Mouse (Mus musculus) induced T-regulatory cell, adult 2 months (primary cell): ENCODE measurements around the gene Teddm2.

Experiments
- DNase-seq: peaks from one replicate; pipeline ENCODE4 v3.0.0-alpha.2; 2012; ENCODE audit warnings: low read depth

Gene Teddm2

DNA sequence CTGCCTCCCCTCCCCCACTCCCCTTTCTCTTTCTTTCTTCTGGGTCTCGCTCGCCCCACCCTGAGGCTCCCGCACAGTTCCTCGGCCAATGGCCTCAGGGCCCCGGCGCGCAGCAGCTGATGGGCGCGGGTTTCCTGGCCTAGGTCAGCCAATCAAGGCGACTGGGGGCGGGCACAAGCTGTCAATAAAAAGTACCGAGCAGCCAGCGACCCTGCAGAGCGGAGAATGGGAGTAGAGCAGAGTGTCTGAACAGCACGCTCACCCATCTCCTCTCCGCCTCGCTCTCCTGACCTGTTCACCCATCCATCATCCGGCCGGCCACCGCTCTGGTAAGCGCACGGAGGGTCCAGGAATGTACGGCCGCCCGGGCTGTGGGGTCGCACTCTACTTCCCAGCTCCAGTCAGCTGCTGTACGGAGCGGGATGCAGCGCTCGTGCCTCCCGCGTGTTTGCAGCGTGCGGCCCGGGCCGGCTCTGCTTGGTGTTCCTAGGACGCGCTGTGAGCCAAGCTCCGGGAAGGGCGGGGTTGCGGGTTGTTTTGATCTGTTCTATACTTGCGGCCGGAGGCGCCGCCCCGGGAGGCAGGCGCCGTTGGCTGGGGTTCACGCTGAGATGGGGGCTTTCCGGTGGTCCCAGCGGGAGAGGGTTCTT, at the start of gene Teddm2, which contains the start of gene Glul:
Gene Teddm2 (minus strand): TSS at position 498 of the 650 bp plus-strand sequence.
Gene Glul (plus strand): TSS at position 214 of the 650 bp plus-strand sequence.
- peak; percentile 96 for DNase-seq

DNA sequence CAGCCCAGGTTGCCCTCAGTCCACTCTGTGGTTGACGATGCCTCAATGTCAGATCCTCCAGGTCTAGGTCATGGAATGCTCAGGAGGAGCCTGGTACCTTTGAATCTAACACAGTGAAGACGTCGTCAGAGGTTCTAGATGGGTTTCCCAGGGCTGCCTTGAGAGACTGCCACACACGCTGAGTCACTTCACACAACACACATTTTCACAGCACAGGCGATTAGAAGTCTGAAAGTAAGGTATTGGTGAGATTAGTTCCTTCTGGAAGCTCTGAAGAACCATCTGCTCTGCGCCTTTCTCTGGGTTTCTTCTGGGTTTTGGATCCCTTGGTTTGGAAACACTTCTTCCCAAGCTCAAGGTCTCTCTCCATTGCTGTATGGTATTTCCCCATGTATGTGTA, 47.8 kb upstream of the Teddm2 start:
- DNase-seq, result no peak

DNA sequence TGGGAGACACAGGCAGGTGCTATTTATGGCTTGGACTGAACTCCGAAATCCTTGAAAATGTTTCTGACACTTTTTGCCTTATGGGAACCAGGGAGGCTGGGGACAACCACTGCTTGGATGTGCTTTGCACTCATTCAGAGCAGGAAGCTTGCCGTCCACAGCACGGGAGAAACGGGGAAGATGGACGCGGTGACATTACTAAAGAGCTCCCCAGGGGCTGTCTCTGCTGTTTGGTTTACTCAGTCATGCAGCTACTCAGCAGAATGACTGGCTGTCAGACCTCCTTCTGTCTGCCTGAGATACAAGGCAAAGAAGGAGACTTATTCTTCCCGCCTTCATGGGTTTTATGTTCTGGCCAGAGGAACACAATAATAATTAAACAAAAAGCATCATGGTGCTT, 46.9 kb upstream of the Teddm2 start:
- no peak for DNase-seq

DNA sequence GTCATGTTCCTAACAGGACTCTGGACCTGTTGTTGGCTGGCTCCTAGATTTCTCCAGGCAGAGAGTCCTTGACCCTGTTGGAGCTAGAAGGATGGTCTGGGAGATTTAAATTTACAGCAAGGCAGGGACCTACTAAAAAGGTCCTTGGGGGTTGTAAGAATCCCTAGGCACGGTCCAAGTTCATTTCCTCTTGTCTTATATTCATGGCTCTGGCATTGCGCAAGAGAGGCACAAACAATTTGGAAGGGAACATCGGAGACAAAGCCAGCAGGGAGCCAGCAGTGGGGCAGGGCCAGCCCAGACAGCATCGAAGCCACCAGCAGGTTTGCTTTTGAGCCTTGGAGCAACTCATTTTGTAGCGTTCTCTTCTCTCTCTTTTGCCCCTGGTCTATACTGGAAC, 45.2 kb upstream of the Teddm2 start:
- no peak for DNase-seq

DNA sequence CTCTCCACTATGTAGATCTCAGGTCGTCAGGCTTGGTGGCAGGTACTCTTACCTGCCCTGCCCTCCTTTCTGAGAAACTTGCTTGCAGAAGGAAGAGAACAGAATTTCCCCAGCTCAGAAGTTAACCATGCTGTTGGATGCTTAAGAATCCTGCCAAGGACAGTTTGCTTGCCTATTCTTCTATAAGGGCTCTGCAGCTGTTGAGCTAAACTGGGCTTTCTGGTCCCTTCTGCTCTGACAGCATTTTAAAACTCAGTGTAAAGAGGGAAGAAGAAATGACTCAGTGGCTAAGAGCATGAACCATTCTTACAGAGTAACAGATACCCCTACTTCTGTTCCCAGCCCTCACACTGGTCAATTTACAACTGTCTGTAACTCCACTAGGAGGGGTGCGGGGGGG, 41.0 kb upstream of the Teddm2 start:
- DNase-seq, result no peak

DNA sequence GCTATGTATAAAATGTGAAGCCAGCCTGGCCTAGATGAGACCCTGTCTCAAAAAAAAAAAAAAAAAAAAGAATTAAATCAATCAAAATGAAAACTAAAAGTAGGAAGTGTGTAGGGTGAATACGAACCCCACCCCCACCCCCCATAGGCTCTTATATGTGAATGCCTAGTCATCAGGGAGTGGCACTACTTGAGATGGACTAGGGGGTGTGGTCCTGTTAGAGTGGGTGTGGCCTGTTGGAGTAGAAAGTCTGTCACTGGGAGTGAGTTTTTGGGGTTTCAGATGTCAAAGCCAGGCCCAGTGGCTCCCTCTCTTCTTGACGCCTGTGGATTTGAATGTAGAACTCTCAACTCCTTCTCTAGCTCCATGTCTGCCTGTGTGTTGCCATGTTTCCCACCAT, 37.0 kb upstream of the Teddm2 start:
- no peak for DNase-seq

DNA sequence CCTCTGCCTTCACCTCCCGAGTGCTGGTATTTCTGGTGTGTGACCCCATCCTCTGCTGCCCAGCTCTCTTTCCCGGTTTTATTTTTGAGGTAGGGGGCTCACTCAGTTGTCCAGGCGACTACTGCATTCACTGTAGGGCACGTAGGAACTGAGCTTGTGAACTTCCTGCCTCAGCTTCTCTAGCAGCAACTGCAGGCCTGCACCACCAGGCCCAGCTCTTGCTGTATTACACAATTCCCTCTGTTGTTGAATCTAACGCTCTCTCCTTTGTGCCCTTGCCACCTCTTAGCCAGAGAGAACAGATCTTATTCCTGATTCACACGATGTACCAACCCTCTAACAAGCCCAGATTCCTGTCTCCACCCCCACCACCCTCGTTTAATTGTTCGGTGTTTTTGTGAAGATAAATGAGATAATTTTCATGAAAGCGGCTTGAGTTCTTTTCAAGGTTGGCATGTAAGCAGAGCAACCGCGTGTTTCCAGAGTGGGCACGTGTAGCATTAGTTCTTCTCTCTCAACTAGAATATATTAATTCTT, 35.9 kb upstream of the Teddm2 start:
- DNase-seq, result no peak

DNA sequence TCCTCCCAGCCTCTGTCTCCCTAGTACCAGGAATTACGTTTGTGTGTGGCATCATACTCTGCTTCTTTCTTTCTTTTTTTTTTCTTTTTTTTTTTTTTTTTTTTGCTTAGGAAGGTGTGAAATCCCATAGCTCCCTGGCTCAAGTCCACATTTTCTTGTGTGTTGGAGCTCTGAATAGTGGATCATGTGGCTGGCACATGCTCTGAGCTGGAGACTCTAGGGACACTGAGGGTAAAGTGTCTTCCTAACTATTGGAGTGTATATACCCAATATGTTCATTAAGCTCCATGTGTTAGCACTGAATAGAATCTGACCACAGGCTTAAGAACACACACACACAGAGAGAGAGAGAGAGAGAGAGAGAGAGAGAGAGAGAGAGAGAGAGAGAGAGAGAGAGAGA, 33.7 kb upstream of the Teddm2 start:
- DNase-seq, result no peak

DNA sequence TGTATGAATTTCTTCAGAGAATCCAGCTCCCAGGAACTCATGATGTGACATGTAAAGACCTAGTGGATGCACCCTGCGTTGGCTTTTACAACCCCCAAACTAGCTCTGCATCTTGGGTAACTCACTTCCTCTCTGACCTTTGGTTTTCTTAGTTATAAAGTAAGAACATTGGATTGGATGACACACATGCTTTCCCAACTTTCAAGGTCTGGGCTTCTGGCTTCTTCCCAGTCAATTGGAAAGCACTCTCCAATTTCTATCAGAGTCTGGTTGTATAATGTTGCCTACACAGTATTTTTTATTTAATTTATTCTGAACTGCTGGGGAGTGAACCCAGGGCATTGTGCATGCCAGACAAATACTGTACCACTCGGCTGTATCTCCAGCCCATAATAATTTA, 30.4 kb upstream of the Teddm2 start:
- DNase-seq, result no peak

DNA sequence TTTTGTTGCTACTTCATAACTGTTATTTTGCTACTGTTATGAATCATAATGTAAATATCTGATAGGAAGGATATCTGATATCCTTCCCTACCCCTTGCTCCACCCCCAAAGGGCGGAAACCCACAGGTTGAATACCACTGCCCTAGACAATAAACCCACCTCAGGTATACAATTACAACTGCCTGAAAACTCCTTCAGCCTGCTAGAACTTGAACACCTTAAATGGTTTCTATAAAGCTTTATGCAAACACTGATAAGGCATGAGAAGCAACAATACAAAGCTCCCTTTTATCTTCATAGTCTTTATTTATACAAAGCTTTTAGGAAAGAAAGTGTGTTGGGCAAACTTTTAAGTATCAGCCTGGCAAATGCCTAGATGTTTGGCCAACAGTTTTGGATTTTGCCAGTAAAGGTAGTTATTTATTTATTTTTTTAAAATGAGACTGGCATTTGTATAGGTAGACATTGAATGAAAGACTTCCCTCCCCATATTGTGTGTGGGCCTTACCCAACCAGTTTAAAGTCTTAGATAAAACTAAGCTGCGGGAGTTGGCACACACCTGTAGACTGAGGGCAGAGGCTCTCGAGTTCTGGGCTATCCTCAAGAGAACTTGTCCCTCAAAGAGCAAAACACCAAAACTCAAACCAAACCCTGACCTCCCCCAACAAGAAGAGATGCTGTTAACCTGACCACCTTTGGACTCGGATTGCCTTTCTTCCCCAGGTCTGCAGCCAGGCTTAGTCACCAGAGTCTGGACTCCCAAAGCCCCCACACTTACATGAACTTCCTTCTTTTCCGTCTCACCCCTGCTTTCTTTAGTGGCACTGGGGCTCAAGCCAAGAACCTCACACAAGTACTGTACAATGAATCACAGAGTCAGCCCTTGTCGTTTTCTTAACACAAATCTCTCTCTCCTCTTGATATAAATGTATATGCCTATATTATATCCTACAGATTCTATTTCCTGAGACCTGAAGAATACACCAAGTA, 24.7 kb upstream of the Teddm2 start:
- no peak for DNase-seq

DNA sequence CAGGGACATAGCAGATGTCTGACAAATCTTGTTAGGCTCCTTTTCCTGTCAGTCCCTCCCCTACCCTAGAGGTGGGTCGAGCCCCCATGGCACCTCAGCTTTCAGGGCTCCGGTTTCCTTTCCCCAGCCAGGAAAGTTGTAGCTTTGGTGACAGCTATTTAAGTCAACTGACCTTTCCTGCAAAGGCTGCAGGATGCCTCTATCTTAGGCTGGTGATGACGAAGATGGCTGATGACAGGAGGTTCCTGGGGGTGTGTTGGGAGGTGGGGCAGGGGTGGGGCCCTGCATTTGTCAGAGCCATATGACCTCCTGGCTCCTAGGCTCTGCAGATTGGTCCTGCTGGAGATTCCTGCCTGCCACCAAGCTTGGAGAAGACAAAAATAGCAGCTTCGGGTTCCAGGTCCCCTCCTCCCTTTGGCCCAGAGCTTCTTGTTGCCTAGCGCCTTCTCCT, 22.6 kb upstream of the Teddm2 start:
- DNase-seq, result no peak

DNA sequence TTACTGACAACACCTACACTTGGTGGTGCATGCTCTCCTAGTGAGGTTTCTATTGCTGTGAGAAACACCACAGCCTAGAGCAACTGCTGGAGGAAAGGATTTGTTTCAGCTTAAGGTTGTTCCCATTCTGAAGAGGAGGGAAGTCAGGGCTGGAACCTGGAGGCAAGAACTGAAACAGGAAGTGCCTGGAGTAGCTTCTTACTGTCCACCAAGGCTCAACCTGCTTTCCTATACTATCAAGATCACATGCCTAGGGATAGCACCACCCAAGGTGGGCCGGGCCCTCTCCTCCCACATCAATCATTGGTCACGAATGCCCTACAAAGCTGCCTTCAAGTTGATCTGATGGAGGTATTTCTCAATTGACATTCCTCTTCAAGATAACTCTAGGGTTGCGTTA, 21.6 kb upstream of the Teddm2 start:
- DNase-seq, result no peak

DNA sequence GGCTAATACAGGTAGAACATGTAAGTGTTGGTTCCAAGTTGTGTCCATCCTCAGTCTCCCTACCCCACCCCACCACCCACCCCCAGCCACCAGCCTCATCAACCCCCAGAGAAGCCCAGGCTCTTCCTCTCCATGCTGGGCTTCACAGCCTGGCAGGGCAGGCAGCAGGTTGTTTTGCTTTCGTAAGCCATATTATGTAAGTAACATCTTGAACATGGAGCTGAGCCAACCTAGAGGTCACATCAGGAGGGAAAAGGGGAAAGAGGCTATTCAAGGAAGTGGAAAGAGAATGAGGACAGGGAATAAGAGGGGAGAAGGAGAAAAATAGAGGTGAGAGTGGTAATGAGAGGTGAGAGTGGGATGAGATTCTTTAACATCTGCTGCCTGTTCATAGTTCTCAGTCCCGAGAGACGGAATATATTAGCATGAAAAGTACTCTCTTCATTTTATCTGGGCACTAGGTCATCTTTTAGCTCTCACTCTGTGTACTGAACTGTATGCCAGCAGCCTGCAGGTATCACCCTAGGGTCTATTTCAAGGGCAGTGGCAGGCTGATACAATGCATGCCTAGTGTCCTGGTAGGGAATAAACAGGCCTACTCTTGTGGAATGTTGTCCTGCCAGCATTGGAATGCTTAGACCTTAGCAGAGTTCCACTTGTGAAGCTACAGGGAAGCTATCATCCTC, 18.6 kb upstream of the Teddm2 start:
- no peak for DNase-seq

DNA sequence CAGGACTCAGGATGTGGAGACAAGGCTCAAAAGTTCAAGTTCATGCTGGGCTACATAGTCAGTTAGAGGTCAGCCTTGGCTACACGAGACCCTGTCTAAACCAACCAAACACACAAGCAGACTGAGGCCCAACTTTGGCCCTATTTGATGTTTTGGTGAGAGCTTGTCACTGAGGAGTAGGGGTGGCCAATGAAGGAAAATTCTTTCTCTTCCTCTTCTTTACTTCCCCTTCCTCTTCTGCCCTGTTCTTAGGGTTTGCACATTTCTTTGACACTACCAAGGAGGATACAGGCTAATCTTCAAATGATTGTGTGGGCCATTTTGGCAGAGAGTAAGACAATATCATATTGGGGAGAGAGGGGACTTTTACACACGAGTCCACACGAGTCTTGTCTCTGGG, 13.8 kb upstream of the Teddm2 start:
- no peak for DNase-seq

DNA sequence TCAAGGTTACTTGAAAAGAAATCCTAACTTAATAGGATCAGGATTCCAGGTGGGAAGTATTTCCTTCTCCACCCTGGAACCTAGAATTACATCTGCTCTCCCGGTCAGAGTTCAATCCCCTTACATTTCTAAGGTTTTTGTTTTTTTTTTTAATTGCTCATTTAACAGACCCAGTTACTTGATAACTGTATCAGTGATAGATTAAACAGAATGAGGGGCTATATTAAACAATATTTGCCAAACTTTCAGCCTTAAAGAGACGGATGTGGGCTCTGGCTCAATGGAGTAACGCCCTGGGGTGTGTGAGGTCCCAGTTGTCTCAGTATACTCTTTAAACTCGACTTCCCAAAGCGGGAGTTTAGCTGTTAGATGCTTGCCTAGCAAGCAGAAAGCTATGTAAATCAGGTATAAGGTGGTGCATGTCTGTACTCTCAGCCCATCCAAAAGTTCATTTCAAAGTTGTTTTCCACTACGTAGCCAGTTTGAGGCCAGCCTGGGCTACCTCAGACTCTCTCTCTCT, 11.3 kb upstream of the Teddm2 start:
- DNase-seq, result no peak

DNA sequence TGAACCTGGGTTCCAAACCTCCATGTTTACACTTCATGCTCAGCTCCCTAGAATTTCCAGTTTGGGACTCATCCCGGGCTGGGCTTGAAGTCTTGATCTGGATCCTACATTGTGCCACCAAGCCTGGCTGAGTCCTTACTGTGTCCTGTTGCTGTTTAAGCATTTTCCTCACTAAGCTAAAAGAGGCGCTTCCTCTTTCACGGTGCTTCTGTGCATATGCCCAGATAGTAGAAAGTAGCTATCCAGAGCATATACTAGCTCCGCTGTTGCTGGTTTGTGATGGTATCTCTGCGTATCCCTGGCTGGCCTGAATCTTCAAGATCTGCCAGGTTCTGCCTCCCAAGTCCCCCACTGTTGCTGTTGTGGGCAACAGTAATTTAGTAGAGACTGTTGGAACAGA, 10.4 kb upstream of the Teddm2 start:
- no peak for DNase-seq

DNA sequence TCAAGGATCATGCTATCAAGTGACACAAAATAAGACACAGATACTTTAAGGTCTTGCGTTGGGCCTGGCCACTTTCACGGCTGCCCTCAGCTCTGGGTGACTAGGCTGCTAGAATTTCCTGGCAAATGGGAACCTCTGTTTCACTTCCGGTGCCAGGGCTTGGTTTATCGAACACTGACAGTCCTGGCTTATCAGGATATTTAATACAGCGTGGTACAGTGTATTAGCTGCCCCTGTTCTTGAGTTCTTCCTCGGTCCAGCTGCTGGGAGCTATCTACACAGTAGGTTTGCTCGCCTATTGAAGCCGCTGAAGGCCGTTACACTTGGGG, 9.9 kb upstream of the Teddm2 start:
- DNase-seq, result no peak

DNA sequence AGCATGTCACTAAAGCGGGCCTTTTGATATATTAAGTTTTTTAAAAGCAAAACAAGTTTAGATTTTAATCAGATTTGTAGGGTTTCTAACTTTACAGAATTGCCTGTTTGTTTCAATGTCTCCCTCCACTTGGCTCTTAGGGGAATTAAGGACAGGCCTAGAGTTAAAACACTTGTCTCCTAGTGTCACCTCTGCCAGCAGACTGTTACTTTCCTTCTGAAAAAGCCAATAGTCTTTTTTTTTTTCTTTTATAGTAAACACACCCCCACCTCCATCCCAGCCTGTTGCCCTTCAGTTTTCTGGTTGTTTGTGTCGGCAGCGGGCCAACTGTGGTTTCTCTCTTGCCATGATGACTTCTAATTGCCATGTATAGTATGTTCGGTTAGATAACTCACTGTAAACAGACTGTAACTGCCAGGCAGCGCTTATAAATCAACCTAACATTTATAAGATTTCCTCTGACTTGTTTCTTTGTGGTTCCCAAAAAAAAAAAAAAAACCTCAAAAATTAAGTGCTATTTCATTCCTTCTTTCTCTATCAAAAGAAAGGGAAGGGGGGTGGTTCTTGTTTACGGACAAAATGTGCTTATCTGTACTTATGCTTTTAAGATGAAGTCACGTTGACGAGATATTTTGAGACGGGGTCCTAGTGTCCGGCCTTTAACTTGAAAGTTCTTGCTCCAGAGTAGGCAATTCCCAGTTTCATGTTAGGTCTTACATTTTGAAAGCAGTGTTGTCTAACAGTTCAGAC, 9.4 kb upstream of the Teddm2 start:
- no peak for DNase-seq

DNA sequence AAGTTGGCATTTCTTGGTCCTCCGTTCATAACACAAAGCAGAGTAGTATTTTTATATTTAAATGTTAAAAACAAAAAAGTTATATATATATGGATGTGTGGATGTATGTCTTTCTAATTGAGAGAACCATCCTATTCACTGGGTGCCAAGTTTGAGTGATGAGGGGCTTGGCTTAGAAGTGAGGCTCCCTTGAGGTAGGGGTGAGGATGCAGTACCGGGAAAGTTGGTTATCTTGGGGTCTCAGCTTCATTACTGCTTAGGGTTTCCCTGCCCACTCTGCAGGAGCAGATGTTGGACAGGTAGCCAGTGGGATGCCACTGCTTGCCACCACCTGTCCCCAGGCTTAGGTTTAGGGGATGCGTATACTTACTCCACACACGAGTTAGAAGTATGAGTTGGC, 8.7 kb upstream of the Teddm2 start:
- no peak for DNase-seq

DNA sequence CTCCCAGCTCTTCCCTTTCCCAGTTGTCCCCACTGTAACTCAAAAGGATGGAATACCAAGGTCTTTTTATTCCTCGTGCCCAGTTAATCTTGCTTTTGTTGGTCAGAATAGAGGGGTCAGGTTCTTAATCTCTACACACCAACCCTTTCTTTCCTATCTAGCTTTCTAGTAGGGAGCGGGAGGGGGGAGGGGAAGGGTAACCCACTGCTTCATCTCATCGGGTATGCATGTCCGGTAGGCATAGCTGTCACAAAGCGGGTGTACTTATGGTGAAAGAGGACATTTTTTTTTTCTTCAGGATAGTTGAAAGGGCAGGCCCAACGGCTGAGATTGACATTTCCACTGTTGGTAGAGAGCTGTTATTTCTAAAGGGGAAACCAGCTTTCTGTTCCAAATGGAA, 8.2 kb upstream of the Teddm2 start:
- no peak for DNase-seq

DNA sequence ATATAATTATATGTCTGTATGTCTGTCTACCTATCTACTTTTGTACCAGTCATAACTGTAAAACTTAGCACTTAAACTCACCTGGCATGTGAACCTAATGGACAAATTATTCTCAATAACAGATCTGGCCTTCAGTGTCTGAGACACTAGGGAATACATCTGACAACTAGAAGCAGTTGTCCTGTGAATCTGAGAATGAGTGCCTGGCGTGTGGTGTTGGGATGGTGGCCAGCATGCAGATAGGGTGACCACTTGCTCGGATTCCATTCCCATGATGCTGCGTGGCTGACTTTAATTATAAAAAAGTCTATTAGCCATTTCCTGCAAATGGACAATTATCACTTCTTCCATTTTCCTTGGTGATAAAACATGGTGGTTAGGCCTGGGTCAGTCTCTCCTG, 5.9 kb upstream of the Teddm2 start:
- DNase-seq, result no peak

DNA sequence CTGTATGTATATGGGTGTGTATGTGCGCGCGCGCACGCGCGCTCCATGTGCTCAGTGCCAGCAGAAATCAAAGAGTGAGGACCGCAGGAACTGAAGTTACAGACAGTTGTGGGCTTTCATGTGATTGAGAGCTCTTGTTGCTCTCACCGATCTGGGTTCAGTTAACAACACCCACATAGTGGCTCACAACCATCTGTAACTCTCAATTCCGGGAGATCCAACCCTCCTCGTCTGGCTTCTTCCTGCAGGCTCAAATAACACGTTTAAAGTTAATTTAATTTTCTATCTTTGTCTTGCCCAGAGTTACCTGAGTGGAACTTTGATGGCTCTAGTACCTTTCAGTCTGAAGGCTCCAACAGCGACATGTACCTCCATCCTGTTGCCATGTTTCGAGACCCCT, 4.2 kb upstream of the Teddm2 start:
- no peak for DNase-seq
